Mouse (Mus musculus): ENCODE measurements at regions not wholly inside any gene's neighbourhood (a gene's known extent, or its start where the extent isn't known, plus 50 kb on each side); places are given as distances from the start of the nearest gene placed in this dataset.

DNA sequence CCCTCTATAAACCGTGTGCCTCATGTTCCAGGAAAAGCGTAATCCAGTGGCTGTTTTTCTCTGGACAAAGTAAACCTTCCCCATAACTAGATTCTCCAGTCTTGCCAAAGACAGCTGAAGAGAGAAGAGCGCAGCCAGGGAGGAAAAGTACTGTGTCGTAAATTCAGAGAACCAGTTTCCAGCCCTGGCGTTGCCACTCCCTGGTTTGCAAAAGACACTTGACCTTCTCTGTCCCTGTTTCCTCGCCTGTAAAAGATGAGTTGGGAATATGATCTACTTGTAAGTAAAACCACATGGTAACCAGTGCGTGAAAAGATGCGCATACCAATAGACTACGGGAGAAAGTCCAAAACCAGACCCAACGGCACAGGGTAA is 160.1 kb upstream of the Paip1 start:
- Histone ChIP-seq H3K27me3 (replicated peaks) (no peaks in the 10 kb centered on the region), H3K9ac (no peak overlapping the region), H3K9me3 (replicated peaks) (no peaks in the 10 kb centered on the region), H3K4me2 (no peak overlapping the region), H3K4me3 (no peak overlapping the region), H3K36me3 (no peaks in the 10 kb centered on the region), H3K27ac (ENCODE audit: poor library complexity, severe bottlenecking) (no peak overlapping the region), H3K4me1 (replicated peaks) (no peaks in the 10 kb centered on the region)
- 85% methylated on average over 10 of the region's 10 CpGs for WGBS
- ATAC-seq (ENCODE audit: insufficient number of reproducible peaks, low FRiP score) = no peak

DNA sequence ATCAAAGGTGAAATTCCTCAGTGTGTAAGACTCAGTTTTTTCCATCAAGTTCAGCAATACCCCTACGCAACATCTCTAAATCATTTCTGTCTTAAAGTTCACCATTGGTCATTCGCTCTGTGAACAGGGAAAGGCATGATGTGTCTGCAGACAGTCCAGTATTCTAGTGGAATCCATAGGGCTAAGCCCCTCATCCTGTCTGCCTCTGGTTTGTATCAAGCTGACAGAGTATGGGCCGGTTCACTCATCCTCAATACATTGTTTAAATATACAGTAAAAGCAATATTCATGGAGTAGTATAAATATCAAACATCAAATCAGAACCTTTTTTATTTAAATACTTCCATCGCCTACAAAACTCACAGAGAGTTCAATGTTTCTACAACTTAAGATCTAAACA is 152.9 kb upstream of the Paip1 start:
- no peaks in the 10 kb centered on the region for H3K9me3 ChIP-seq (replicated peaks)
- H3K27ac ChIP-seq (ENCODE audit: poor library complexity, severe bottlenecking) = no peak overlapping the region
- H3K27me3 ChIP-seq (replicated peaks) = no peaks in the 10 kb centered on the region
- no peaks in the 10 kb centered on the region for H3K4me1 ChIP-seq (replicated peaks)
- no peak overlapping the region for H3K4me3 ChIP-seq
- ATAC-seq (ENCODE audit: insufficient number of reproducible peaks, low FRiP score) = no peak
- H3K4me2 ChIP-seq = no peak overlapping the region
- H3K36me3 ChIP-seq = no peaks in the 10 kb centered on the region
- no peak overlapping the region for H3K9ac ChIP-seq
- WGBS = 76% methylated on average over 4 of the region's 4 CpGs

- Histone ChIP-seq H3K4me2 (no peak overlapping the region), H3K4me3 (no peak overlapping the region), H3K9me3 (replicated peaks) (no peaks in the 10 kb centered on the region), H3K27me3 (replicated peaks) (no peaks in the 10 kb centered on the region), H3K4me1 (replicated peaks) (no peaks in the 10 kb centered on the region), H3K27ac (ENCODE audit: poor library complexity, severe bottlenecking) (no peak overlapping the region), H3K36me3 (no peaks in the 10 kb centered on the region), H3K9ac (no peak overlapping the region)
- WGBS = 56% methylated on average over 13 of the region's 13 CpGs
- ATAC-seq (ENCODE audit: insufficient number of reproducible peaks, low FRiP score) = no peak
Observed at GRCm38 (mm10) chr13:119277308-119277948, 151.0 kb upstream of the Paip1 start.

- Histone ChIP-seq H3K9me3 (replicated peaks) (no peaks in the 10 kb centered on the region), H3K27me3 (replicated peaks) (no peaks in the 10 kb centered on the region), H3K9ac (no peak overlapping the region), H3K4me3 (no peak overlapping the region), H3K4me1 (replicated peaks) (no peaks in the 10 kb centered on the region), H3K36me3 (no peaks in the 10 kb centered on the region), H3K4me2 (no peak overlapping the region), H3K27ac (ENCODE audit: poor library complexity, severe bottlenecking) (no peak overlapping the region)
- no peak for ATAC-seq (ENCODE audit: insufficient number of reproducible peaks, low FRiP score)
- 85% methylated on average over 8 of the region's 8 CpGs for WGBS
Observed at GRCm38 (mm10) chr13:119279449-119279848, 149.0 kb upstream of the Paip1 start.

DNA sequence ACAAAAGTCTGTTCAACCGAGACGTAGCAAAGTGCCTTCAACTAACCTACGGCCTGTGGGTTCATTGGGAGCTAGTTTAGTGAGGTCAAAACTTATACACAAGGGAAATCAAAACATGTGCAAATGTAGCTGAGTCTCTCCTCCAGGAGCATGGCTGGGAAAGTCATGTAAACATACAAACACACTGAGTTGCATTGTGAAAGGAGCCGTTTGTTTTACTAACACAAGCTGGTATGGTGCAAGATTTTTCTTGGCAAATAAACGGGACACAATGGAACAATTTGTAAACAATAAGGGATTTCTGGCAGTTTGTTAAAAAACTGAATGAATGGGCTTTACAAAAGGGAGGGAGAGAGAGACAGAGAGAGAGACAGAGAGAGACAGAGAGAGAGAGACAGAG is 147.8 kb upstream of the Paip1 start:
- Histone ChIP-seq H3K27me3 (replicated peaks) (no peaks in the 10 kb centered on the region), H3K36me3 (no peaks in the 10 kb centered on the region), H3K4me1 (replicated peaks) (no peaks in the 10 kb centered on the region), H3K9me3 (replicated peaks) (no peaks in the 10 kb centered on the region), H3K4me3 (no peak overlapping the region), H3K9ac (no peak overlapping the region), H3K4me2 (no peak overlapping the region), H3K27ac (ENCODE audit: poor library complexity, severe bottlenecking) (no peak overlapping the region)
- no peak for ATAC-seq (ENCODE audit: insufficient number of reproducible peaks, low FRiP score)
- WGBS = 69% methylated on average over 5 of the region's 5 CpGs

DNA sequence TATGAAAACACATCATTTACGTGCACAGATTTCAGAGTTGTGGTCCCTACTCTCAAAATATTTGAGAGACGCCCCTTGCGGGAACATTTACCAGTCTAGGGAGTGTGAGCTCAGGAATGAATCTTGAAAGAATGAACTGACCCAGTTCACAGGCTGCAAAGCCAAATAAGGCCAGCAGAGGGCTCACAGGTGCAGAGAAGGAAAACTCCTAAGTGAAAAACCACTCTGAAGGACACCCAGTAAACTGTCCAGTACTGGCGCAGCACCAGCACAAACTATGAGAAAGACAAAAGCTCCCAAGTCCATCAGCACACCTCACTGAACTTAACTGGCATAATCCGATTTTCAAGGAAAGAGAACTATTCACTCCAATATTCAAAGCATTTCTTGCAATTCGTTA is 145.0 kb upstream of the Paip1 start:
- no peak overlapping the region for H3K27ac ChIP-seq (ENCODE audit: poor library complexity, severe bottlenecking)
- no peak overlapping the region for H3K9ac ChIP-seq
- H3K27me3 ChIP-seq (replicated peaks) = no peaks in the 10 kb centered on the region
- no peak overlapping the region for H3K4me3 ChIP-seq
- no peak overlapping the region for H3K4me2 ChIP-seq
- 47% methylated on average over 6 of the region's 6 CpGs for WGBS
- no peaks in the 10 kb centered on the region for H3K36me3 ChIP-seq
- no peaks in the 10 kb centered on the region for H3K9me3 ChIP-seq (replicated peaks)
- no peaks in the 10 kb centered on the region for H3K4me1 ChIP-seq (replicated peaks)
- ATAC-seq (ENCODE audit: insufficient number of reproducible peaks, low FRiP score) = no peak

- no peak for ATAC-seq (ENCODE audit: insufficient number of reproducible peaks, low FRiP score)
- Histone ChIP-seq H3K27ac (ENCODE audit: poor library complexity, severe bottlenecking) (no peak overlapping the region), H3K4me1 (replicated peaks) (no peaks in the 10 kb centered on the region), H3K9me3 (replicated peaks) (no peaks in the 10 kb centered on the region), H3K27me3 (replicated peaks) (no peaks in the 10 kb centered on the region), H3K9ac (no peak overlapping the region), H3K4me3 (no peak overlapping the region), H3K4me2 (no peak overlapping the region), H3K36me3 (no peaks in the 10 kb centered on the region)
- WGBS = 79% methylated on average over 1 of the region's 1 CpGs
Observed at GRCm38 (mm10) chr13:119309238-119309637, 119.2 kb upstream of the Paip1 start.

DNA sequence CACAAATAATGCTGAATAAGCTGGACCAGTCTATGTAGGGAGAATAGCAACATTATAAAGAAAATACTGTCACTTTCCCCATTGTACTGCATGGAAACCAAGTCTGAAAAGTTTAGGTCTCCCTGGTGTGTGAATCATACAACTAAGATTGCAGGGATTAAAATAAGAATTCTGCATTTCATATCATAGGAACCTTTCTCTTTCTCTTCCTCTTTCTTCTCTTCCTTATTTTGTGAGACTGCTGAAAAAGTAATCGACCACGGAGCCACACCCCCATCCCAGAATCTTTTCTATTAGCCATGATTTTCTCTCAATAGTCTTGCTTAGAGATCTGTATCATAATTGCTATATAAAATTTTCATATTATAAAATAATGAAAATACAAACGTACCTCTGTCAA is 118.4 kb upstream of the Paip1 start:
- no peaks in the 10 kb centered on the region for H3K27me3 ChIP-seq (replicated peaks)
- H3K36me3 ChIP-seq = no peaks in the 10 kb centered on the region
- no peak overlapping the region for H3K9ac ChIP-seq
- no peaks in the 10 kb centered on the region for H3K4me1 ChIP-seq (replicated peaks)
- H3K27ac ChIP-seq (ENCODE audit: poor library complexity, severe bottlenecking) = no peak overlapping the region
- no peak overlapping the region for H3K4me3 ChIP-seq
- no peaks in the 10 kb centered on the region for H3K9me3 ChIP-seq (replicated peaks)
- 77% methylated on average over 3 of the region's 3 CpGs for WGBS
- no peak for ATAC-seq (ENCODE audit: insufficient number of reproducible peaks, low FRiP score)
- H3K4me2 ChIP-seq = no peak overlapping the region

GRCm38 (mm10) chr13:119314356-119314755 is 114.0 kb upstream of the Paip1 start:
- H3K4me3 ChIP-seq = no peak overlapping the region
- ATAC-seq (ENCODE audit: insufficient number of reproducible peaks, low FRiP score) = no peak
- H3K4me1 ChIP-seq (replicated peaks) = no peaks in the 10 kb centered on the region
- no peaks in the 10 kb centered on the region for H3K9me3 ChIP-seq (replicated peaks)
- H3K27ac ChIP-seq (ENCODE audit: poor library complexity, severe bottlenecking) = no peak overlapping the region
- 61% methylated on average over 3 of the region's 3 CpGs for WGBS
- H3K36me3 ChIP-seq = no peaks in the 10 kb centered on the region
- H3K4me2 ChIP-seq = no peak overlapping the region
- no peaks in the 10 kb centered on the region for H3K27me3 ChIP-seq (replicated peaks)
- H3K9ac ChIP-seq = no peak overlapping the region

DNA sequence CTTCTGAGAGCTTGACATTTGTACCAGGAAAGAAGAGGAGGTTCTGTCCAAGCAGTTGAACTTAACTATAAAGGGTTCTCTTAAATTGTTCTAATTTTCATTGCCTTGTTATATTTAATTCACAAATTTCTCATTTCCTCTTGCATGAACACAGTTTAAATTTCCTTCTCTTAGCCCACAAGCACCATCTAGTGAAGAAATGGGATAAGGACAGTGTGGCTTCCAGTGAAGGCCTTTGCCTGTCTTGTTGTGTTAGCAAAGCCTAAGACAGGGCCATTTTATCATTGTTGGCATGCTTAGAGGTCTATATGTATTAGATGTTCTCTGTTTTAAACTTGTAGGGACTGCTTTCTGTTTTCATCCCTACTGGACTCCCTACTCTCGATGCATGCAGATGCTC is 110.0 kb upstream of the Paip1 start:
- no peak overlapping the region for H3K9ac ChIP-seq
- no peak for ATAC-seq (ENCODE audit: insufficient number of reproducible peaks, low FRiP score)
- no peaks in the 10 kb centered on the region for H3K9me3 ChIP-seq (replicated peaks)
- 77% methylated on average over 1 of the region's 1 CpGs for WGBS
- no peak overlapping the region for H3K27ac ChIP-seq (ENCODE audit: poor library complexity, severe bottlenecking)
- no peak overlapping the region for H3K4me2 ChIP-seq
- no peak overlapping the region for H3K4me3 ChIP-seq
- H3K27me3 ChIP-seq (replicated peaks) = no peaks in the 10 kb centered on the region
- H3K4me1 ChIP-seq (replicated peaks) = no peaks in the 10 kb centered on the region
- no peaks in the 10 kb centered on the region for H3K36me3 ChIP-seq

DNA sequence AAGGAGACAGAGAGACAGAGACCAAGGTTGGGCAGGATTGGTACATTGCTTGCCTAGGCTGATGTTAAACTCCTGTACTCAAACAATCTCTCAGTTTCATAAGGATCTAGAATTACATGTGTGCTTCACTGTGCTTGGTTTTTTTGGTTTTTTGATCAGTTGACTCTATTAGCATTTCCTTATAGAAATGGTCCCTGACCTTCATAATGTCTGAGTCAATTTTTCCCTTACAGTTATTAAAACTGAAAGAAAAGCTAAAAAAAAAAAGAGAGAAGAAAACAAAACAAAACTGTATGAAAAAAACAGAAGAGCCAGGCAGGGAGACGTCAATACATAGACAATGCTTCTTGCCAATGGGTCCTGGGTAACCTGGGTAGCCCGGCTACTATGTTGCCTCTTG is 102.9 kb upstream of the Paip1 start:
- no peak overlapping the region for H3K4me3 ChIP-seq
- no peak overlapping the region for H3K9ac ChIP-seq
- H3K9me3 ChIP-seq (replicated peaks) = no peaks in the 10 kb centered on the region
- H3K36me3 ChIP-seq = no peaks in the 10 kb centered on the region
- H3K4me1 ChIP-seq (replicated peaks) = no peaks in the 10 kb centered on the region
- no peaks in the 10 kb centered on the region for H3K27me3 ChIP-seq (replicated peaks)
- no peak overlapping the region for H3K4me2 ChIP-seq
- no peak overlapping the region for H3K27ac ChIP-seq (ENCODE audit: poor library complexity, severe bottlenecking)
- no peak for ATAC-seq (ENCODE audit: insufficient number of reproducible peaks, low FRiP score)
- 85% methylated on average over 2 of the region's 2 CpGs for WGBS

DNA sequence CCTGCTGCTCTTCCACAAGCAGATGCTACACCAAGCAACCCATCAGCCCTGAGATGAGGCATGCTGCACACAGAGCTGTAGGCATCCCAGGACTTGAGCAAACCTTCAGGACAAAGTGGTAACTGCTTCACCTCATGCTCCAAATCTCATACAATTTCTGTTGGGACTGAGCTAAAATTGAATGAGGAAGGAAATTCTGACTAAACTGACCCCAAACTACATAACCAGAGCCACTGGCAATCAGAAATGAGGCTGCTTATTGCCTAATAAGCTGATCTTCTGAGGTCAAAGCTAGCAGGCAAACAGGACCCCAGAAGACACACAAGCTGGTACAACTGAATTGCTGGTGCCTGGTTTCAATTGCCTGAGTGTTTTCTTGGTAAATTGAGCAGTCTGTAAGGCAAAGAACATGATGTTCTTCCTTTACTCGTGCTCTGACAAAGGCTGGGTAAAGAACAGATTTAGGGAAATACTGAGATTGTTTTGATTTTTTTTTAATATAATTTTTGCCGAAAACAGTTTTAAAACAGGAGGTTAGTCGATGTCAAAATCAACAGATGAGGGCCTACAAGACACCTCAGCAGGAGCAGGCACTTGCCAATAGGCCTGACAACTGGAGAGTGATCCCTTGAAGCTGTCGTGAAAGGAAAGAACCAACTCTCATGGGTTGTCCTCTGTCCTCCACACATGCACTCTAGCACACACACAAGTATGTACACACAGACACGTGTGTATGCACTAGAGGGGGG is 101.3 kb upstream of the Paip1 start:
- no peaks in the 10 kb centered on the region for H3K4me1 ChIP-seq (replicated peaks)
- no peak overlapping the region for H3K27ac ChIP-seq (ENCODE audit: poor library complexity, severe bottlenecking)
- H3K36me3 ChIP-seq = no peaks in the 10 kb centered on the region
- no peak overlapping the region for H3K4me2 ChIP-seq
- 71% methylated on average over 5 of the region's 5 CpGs for WGBS
- H3K4me3 ChIP-seq = no peak overlapping the region
- no peaks in the 10 kb centered on the region for H3K27me3 ChIP-seq (replicated peaks)
- no peak overlapping the region for H3K9ac ChIP-seq
- no peaks in the 10 kb centered on the region for H3K9me3 ChIP-seq (replicated peaks)
- ATAC-seq (ENCODE audit: insufficient number of reproducible peaks, low FRiP score) = no peak
